Comparison of ENCODE assay signal across 17 mouse cellular contexts in the genomic region with DNA sequence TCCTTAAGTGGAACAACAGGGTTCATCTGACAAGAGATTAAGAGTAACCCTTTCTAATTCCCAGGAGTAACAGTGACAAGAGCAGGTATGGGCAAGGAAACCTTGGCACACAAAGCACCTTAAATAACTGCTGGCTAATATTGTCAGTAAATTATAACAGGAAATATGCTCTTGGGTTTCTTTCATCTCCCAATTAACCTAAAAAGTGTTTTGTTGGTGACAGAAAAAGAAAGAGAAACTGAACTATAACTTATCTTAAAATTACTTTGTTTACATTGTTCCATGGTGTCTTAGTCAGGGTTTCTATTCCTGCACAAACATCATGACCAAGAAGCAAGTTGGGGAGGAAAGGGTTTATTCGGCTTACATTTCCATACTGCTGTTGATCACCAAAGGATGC.
"Had no signal": no experiment of that assay in that cellular context is flagged by ENCODE, and none has a peak within 500 bp of the region (broad histone marks: within the 10 kb centered on the region; RNA-seq: fewer than 3 reads in every experiment).

No protein-coding gene starts in this region.

- DNase-seq: gastrocnemius, adult 2 months; gastrocnemius, postnatal 10 days; gastrocnemius, postnatal 25 days; heart, adult 18-20 months; heart, postnatal 10 days; heart, postnatal 36 days; kidney, adult 11 months; kidney, adult 2 months; kidney, adult 9 months; kidney, postnatal 14 days; kidney, postnatal 36 days; layer of hippocampus, adult 9-11 months; layer of hippocampus, postnatal 36 days; left cerebral cortex, postnatal 4 days had no signal

- ATAC-seq: hindbrain, postnatal 0 days; intestine, embryonic 16.5 days; liver, embryonic 12.5 days had no signal
